Mouse (Mus musculus) fat pad, adult 2 months (tissue): ENCODE results near the gene Slc28a1.
"Not testable (repeated sequence)": the region's sequence is repeated elsewhere in the genome, so short reads cannot be mapped to it uniquely, and the experiment has no call there.

ENCODE experiments used
- DNase-seq: peaks from one replicate; pipeline ENCODE4 v3.0.0-alpha.2; 2011; ENCODE audit warnings: low read depth, low spot score; ENCODE audit errors: extremely low read depth

Slc28a1 gene

DNA sequence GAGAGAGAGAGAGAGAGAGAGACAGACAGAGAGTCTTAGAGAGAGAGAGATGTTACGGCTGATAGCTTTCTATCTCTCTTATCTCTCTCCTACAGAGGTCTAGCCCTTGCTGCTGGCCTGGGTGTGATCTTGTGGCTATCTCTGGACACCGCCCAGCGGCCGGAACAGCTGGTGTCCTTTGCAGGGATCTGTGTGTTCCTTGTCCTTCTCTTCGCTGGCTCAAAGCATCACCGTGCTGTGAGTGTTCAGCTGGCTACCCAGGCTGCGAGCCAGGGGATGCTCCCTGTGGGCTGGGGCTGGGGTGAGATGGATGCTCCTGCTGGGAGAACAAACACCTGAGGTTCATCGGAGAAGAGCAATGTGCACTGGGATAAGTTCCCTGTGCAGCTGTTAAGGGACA is 10.2 kb downstream of the Slc28a1 start:
- no peak for DNase-seq

DNA sequence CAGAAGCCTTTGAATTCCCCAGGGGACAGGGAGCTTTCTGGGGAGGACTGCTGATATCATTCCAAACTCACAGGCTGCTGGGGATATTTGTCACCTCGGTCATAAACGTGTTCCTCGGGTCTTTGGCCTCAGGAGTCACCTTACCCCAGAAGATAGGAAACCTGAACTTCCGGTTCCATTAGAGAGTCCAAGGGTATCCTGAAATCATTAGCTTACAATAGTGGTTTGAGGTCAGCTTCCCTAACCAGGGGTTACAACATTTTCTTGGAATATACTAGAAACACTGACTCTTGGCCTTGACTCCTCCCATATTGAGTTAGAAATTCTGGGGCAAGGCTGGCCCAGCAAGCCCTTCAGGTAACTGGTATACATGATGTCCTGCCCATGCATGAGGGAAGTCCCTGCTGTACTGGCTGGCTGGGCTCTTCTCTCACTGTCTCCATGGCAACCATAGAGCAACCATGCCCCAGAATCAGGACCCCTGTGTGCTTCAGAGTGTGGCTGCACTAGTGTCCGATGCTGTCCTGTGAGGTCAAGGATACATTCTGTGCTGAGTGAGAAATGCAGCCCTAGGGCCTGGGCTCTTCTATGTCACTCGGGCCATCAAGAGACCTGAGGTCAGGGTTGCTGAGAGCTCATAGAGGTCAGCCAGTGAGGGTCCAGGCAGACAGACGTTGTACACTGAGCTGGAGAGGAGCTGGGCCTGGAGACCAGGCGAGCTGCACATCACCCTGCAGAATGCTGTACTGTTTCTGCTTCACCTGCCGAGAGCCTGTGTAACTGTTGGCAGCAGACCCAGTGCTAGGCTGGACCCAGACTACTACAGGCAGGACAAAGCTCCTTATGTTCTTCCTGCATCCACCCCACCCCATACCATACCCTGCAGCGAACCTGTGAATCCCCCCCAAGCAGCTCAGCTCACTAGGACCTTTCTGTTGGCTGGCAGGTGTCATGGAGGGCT is 10.9 kb downstream of the Slc28a1 start:
- DNase-seq: no peak

DNA sequence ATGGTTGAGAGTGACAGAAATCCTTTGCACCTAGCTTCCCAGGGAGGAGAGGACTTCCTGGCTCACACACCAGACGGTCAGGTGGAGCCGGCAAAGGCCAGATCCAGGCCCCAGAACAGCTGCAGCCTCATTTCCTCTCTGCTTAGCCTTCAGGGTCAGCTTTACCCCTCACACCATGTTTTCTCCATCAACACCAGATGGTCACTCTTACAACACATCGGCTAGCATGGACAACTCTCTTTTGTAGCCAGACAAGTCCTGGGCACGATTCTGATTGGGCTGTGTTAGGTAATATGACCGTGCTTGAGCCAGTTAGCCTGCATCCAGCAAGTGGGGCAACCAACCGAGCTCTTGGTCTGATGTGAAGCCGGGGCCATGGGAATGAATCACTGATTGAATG is 17.3 kb downstream of the Slc28a1 start:
- DNase-seq: no peak

DNA sequence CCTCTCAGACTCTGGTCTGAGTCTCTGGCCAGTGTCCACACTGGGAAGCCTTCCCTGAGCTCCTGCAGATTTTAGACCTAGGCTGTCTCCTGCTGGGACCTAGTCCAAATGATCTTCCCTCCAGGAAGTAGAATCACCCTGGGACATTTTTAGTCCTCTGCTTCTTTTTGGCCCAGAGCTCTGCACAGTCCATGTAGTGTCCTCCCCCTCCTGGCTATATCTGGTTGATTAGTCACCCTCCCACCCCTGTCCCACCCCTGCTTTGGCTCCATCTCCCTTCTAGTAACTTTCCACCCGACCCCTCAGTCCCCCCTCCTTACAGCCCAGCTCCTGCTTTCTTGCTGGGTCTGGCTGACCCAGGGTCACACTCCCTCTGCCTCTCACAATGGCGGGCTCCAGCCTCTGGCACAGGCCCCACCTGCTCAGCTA is 18.3 kb downstream of the Slc28a1 start:
- DNase-seq: no peak

- DNase-seq: no peak
Observed at GRCm38 (mm10) chr7:81133416-81133815, 18.8 kb downstream of the Slc28a1 start.

- no peak for DNase-seq
Observed at GRCm38 (mm10) chr7:81133941-81134340, 19.3 kb downstream of the Slc28a1 start.

- DNase-seq: no peak
Observed at GRCm38 (mm10) chr7:81134614-81135067, 20.0 kb downstream of the Slc28a1 start.

GRCm38 (mm10) chr7:81137292-81137691 is 22.7 kb downstream of the Slc28a1 start:
- DNase-seq: no peak

GRCm38 (mm10) chr7:81139100-81139499 is 24.5 kb downstream of the Slc28a1 start:
- no peak for DNase-seq

GRCm38 (mm10) chr7:81139671-81140404 is 25.2 kb downstream of the Slc28a1 start:
- DNase-seq: no peak

DNA sequence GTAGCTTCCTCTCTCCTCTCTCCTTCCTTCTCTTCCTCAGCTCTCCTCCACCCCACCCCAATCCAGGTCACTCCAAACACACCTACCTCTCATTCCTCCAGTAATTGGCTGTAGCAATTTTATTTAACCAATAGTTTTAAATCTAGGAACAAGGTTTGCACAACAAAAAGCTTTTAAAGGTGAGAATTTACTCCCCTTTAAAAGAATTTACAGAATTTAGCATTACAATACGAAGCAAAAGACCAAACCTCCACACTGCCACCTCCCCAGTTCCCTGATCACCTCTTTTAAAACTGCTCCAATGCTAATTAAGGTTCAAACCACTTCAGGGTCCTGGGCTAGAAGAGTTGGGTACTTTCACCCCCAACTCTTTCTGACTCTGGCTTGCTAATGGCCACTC is 26.9 kb downstream of the Slc28a1 start:
- DNase-seq: no peak

GRCm38 (mm10) chr7:81143056-81143455 is 28.5 kb downstream of the Slc28a1 start:
- DNase-seq: not testable (repeated sequence)

DNA sequence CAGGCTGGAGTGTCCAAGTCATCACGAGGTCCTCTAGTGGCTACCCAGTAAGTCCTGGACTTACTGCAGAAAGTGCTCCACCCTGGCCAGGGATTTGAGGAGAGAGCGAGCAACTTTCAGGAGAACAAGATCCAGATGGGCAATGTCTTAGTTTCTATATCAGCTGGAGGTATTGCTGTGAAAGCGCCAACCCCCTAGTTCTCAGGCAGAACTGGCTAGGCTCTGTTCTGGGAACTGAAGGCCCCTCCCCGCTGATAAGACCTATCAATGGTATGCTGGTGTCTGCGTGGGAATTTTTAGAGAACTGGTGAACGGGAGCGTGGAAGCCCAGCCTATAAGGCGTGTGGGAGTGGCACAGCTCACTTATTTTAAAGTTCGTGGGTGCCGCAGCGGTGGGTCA is 35.2 kb downstream of the Slc28a1 start:
- DNase-seq: no peak

DNA sequence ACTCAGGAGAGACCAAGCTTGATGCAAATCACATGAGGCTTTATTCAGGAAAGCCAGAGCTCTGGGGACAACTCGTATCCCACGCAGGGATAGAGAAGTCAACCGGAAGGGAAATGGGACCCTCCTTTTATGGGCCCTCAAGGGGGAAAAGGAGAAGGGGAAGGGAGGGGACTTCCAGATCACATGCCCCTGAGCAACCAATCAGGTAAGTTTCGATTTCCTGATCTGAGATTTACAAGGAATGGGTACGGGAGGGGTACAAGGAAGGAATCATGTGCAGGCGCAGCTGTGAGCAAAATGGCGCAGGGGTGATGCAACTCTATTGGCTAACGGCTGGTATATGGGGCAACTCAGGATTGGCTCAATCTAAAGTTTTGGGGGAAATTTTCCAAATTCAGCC is 36.6 kb downstream of the Slc28a1 start:
- no peak for DNase-seq

GRCm38 (mm10) chr7:81152306-81152705 is 37.7 kb downstream of the Slc28a1 start:
- DNase-seq: no peak

- no peak for DNase-seq
Observed at GRCm38 (mm10) chr7:81152826-81153225, 38.2 kb downstream of the Slc28a1 start.

- no peak for DNase-seq
Observed at GRCm38 (mm10) chr7:81153327-81153726, 38.7 kb downstream of the Slc28a1 start.

DNA sequence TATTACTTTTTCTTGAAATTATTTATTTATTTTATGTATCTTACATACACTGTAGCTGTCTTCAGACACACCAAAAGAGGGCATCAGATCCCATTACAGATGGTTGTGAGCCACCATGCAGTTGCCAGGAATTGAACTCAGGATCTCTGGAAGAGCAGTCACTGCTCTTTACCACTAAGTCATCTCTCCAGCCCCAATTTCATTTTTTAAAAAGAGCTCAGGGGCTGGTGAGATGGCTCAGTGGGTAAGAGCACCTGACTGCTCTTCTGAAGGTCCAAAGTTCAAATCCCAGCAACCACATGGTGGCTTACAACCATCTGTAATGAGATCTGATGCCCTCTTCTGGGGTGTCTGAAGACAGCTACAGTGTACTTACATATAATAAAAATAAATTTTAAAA is 39.6 kb downstream of the Slc28a1 start:
- not testable (repeated sequence) for DNase-seq

DNA sequence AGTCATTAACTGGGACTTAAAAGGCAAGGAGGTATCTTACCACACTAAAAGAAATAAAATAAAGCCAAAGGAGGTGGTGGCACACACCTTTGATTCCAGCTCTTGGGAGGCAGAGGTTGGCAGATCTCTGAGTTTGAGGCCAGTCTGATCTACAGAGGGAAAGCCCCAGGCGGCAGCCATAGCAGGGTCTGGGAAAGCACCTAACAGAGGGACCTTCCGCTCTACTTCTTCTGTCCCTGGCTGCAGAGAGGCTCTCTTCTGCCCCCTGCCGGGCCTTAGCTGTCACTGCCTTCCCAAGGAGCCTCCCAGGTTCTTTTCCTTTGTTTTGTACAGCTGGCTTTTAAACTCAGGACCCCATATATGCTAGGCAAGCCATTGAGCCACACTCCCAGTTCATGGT is 40.4 kb downstream of the Slc28a1 start:
- no peak for DNase-seq

- DNase-seq: no peak
Observed at GRCm38 (mm10) chr7:81158933-81159332, 44.3 kb downstream of the Slc28a1 start.

DNA sequence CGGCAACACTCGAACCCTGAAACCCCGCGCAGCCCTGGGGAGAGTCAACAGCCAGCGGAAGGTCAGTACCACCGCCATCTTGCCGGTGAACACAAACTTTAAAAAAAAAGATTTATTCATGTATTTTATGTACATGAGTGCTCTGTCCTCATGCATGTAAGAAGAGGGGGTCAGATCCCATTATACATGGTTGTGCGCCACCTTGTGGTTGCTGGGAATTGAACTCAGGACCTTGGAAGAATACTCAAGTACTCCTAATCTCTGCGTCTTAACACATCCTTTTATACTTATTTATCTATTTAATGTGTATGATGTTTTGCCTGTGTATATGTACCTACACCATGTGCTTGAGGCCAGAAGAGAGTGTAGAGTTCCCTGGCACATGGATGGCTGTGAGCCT is 47.1 kb downstream of the Slc28a1 start:
- DNase-seq: no peak

DNA sequence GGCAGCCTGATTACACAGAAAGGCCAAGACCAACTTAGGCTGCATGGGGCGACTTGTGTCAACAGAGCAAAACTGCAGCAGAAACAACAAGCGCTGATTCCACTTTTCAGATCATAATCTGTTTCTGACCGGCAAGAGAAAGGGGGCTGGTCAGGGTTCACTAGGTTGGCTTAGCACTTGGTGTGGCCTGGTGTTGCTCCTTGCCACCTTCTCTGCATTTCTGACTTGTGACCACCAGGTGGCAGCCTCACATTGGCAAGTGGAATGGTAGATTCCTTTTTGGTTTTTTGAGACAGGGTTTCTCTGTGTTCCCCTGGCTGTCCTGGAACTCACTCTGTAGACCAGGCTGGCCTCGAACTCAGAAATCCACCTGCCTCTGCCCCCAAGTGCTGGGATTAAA is 47.7 kb downstream of the Slc28a1 start:
- no peak for DNase-seq
